Mouse (Mus musculus) midbrain, postnatal 0 days (tissue): ENCODE results near the gene Slc22a12. TPM values are rescaled to one million over a fixed set of nuclear protein-coding genes. Genes with fewer than 3 reads are reported as not detected.

Source experiments
- ATAC-seq: fragments of 200-750 bp; cut with Nextera tagmentation; 2 replicates; pipeline ENCODE4 v1.8.0; 2017; ENCODE audit warnings: moderate number of reproducible peaks, mild to moderate bottlenecking, moderate TSS enrichment, moderate library complexity; ENCODE audit not compliant: low FRiP score
- DNase-seq: peaks from one replicate; pipeline ENCODE4 v3.0.0-alpha.2; 2015; ENCODE audit warnings: low spot score
- H3K27ac ChIP-seq: fragments of 300-500 bp; sonication (generic); 2 replicates; pipeline ENCODE4 v1.5.1; 2014; ENCODE audit warnings: low read depth, mild to moderate bottlenecking, low read length, mixed read lengths
- H3K27me3 ChIP-seq: fragments of 300-500 bp; sonication (generic); 2 replicates; pipeline ENCODE4 v1.6.1; 2014; ENCODE audit warnings: low read length, control low read depth, mixed read lengths; ENCODE audit not compliant: insufficient read depth
- H3K36me3 ChIP-seq: fragments of 300-500 bp; sonication (generic); 2 replicates; pipeline ENCODE4 v1.6.1; 2014; ENCODE audit warnings: low read length, control low read depth, mixed read lengths; ENCODE audit not compliant: insufficient read depth
- H3K4me1 ChIP-seq: fragments of 300-500 bp; sonication (generic); 2 replicates; pipeline ENCODE4 v1.6.1; 2014; ENCODE audit warnings: mild to moderate bottlenecking, control low read depth, antibody characterized with exemption, low read length, mixed read lengths; ENCODE audit not compliant: insufficient read depth
- H3K4me2 ChIP-seq: fragments of 300-500 bp; sonication (generic); 2 replicates; pipeline ENCODE4 v1.6.1; 2014; ENCODE audit warnings: low read depth, mild to moderate bottlenecking, low read length, mixed read lengths; ENCODE audit not compliant: poor library complexity, severe bottlenecking
- H3K4me3 ChIP-seq: fragments of 300-500 bp; sonication (generic); 2 replicates; pipeline ENCODE4 v1.5.1; 2014; ENCODE audit warnings: low read depth, mild to moderate bottlenecking, low read length, moderate library complexity
- H3K9ac ChIP-seq: fragments of 300-500 bp; sonication (generic); replicated peaks from 2 replicates; pipeline ENCODE4 v1.6.1; 2014; ENCODE audit warnings: mild to moderate bottlenecking, low read length, moderate library complexity, mixed read lengths; ENCODE audit not compliant: poor library complexity, severe bottlenecking
- H3K9me3 ChIP-seq: fragments of 300-500 bp; sonication (generic); 2 replicates; pipeline ENCODE4 v1.6.1; 2016; ENCODE audit warnings: low read length, control low read depth
- CTCF ChIP-seq: IDR thresholded peaks from 2 replicates; pipeline ENCODE4 v1.5.1; 2016; ENCODE audit warnings: antibody characterized with exemption, mild to moderate bottlenecking
- WGBS: fragments of 180-500 bp; shearing (Covaris S2); extraction: QIAGEN DNeasy Blood & Tissue Kit; methylation state at CpG from one replicate; pipeline ENCODE4 v1.1.7; 2014; 5-methylcytosine and 5-hydroxymethylcytosine counted together
- polyA plus RNA-seq: library from polyadenylated mRNA; unstranded; fragments of >200 nt; fragmentation: Nextera tagmentation; extraction: Ambion mirVana; gene quantifications from 2 replicates; pipeline ENCODE4 v1.2.1, GENCODE M21; 2015
- total RNA-seq: library from RNA; depleted of rRNA; stranded (reverse); fragments of >200 nt; gene quantifications from 2 replicates; pipeline ENCODE4 v1.2.3, GENCODE M21; 2014

Gene Slc22a12
- total and polyA plus RNA-seq, 2 experiments from 2014 or later: 0.57 to 0.71 TPM

DNA sequence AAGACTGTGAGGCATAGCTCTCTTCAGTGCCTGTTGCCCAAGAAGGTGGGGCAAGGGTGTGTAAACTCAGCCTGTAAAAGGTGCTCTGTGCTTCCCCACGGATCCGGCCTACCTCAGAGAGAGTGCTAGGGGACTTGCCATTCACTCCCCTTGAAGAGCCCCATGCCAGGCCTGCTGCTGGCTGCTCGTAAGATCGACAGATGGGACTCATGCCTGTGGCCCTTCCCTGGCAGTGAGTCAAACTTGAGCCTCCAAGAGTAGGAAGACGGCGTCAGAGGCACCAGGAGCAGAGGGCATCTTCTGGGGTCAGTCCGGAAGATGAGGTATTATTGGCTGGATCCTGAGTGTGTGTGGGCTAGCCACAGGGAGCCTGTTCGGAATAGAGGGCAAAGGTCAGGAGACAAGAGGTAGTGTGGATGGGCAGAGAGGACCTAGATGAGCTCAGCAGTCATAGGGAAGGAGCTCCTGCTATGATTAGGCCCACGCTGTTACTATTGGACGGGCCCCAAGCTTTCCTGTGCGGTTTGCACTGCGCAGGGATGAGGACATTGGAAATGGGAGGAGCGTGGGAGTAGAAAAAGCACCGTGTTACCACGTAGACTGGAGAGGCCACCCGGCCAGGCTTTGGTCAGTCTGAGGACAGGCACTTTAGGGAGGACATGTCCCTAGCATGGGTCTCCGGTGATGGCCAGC is 14.8 kb downstream of the Slc22a12 start:
- H3K36me3 ChIP-seq: peaks cover 42% of the 10 kb centered on the region
- no peak for TF ChIP-seq CTCF
- H3K27me3 ChIP-seq: no peaks in the 10 kb centered on the region
- peaks cover 12% of the 10 kb centered on the region; the same call in 1 of the 2 replicates for H3K4me1 ChIP-seq
- WGBS: 79% methylated on average over 17 of the region's 17 CpGs
- no peak overlapping the region for H3K9ac ChIP-seq
- H3K9me3 ChIP-seq: no peaks in the 10 kb centered on the region
- no peak overlapping the region for H3K4me3 ChIP-seq
- DNase-seq (peak; percentile 68), ATAC-seq (no peak)
- H3K27ac ChIP-seq: 0 out of 2 replicates have a peak overlapping the region, but pooled peaks have one; percentile 12
- H3K4me2 ChIP-seq: no peak overlapping the region

- Histone ChIP-seq H3K36me3 (peaks cover 47% of the 10 kb centered on the region), H3K9me3 (no peaks in the 10 kb centered on the region), H3K4me2 (no peak overlapping the region), H3K4me3 (no peak overlapping the region), H3K4me1 (peaks cover 12% of the 10 kb centered on the region; the same call in 1 of the 2 replicates), H3K27ac (no peak overlapping the region), H3K9ac (no peak overlapping the region), H3K27me3 (no peaks in the 10 kb centered on the region)
- ATAC-seq (no peak), DNase-seq (no peak)
- no peak for TF ChIP-seq CTCF
- 96% methylated on average over 3 of the region's 3 CpGs for WGBS
Observed at GRCm38 (mm10) chr19:6527439-6527838, 15.4 kb downstream of the Slc22a12 start.

- WGBS: 91% methylated on average over 9 of the region's 9 CpGs
- H3K9ac ChIP-seq: no peak overlapping the region
- H3K4me3 ChIP-seq: no peak overlapping the region
- DNase-seq (no peak), ATAC-seq (no peak)
- no peak for TF ChIP-seq CTCF
- no peak overlapping the region for H3K4me2 ChIP-seq
- H3K4me1 ChIP-seq: peaks cover 8% of the 10 kb centered on the region; the same call in 1 of the 2 replicates
- H3K27me3 ChIP-seq: no peaks in the 10 kb centered on the region
- no peaks in the 10 kb centered on the region for H3K9me3 ChIP-seq
- no peak overlapping the region for H3K27ac ChIP-seq
- peaks cover 52% of the 10 kb centered on the region for H3K36me3 ChIP-seq
Observed at GRCm38 (mm10) chr19:6526010-6526409, 16.8 kb downstream of the Slc22a12 start.

DNA sequence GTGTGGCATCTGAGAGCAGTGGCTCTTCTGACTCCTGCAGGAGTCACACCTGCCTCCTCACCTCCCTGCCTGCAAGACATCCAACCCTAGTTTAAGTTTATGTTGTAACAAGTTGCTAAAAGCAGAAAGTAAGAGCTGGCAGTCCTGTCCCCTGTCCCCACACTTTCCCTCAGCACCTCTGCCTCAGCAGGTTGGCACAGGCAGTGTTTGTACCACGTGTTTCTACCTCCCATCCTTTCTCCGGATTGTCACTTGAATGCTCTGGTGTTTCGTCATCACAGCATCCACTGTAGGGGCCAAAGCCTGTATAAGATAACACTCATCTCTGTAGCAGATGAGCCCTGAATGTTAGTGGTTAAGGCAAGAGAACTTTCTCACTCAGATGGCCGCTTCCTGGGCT is 17.8 kb downstream of the Slc22a12 start:
- Histone ChIP-seq H3K27ac (no peak overlapping the region), H3K9me3 (no peaks in the 10 kb centered on the region), H3K4me1 (peaks cover 7% of the 10 kb centered on the region; the same call in 1 of the 2 replicates), H3K4me3 (no peak overlapping the region), H3K4me2 (no peak overlapping the region), H3K9ac (no peak overlapping the region), H3K36me3 (peaks cover 60% of the 10 kb centered on the region), H3K27me3 (no peaks in the 10 kb centered on the region)
- ATAC-seq (no peak), DNase-seq (no peak)
- TF ChIP-seq CTCF: no peak
- 79% methylated on average over 4 of the region's 4 CpGs for WGBS

- no peaks in the 10 kb centered on the region for H3K27me3 ChIP-seq
- TF ChIP-seq CTCF: no peak
- H3K4me2 ChIP-seq: no peak overlapping the region
- H3K4me1 ChIP-seq: peaks cover 22% of the 10 kb centered on the region
- H3K4me3 ChIP-seq: no peak overlapping the region
- no peak overlapping the region for H3K9ac ChIP-seq
- 92% methylated on average over 14 of the region's 14 CpGs for WGBS
- H3K36me3 ChIP-seq: peaks cover 70% of the 10 kb centered on the region
- ATAC-seq (no peak), DNase-seq (no peak)
- no peak overlapping the region for H3K27ac ChIP-seq
- H3K9me3 ChIP-seq: no peaks in the 10 kb centered on the region
Observed at GRCm38 (mm10) chr19:6522289-6522688, 20.5 kb downstream of the Slc22a12 start.

DNA sequence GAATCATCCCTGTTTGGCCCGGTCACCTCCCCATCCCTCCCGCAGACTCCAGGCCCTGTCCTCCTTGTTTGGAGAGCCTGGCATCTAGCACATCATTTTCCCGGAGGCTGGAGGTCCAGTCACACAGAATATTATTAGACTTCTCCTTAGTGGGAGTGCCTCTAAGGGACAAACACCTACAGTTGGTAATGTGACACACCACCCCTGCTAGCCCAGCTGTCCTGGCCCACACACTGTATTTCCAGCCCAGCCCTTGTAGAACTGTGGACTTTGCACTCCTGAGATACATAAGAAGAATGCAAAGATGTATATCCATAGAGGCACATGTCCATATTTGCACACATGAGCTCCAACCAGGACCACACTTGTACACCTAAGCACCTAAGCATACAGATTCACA is 21.2 kb downstream of the Slc22a12 start:
- H3K36me3 ChIP-seq: peaks cover 70% of the 10 kb centered on the region

More for the DNA sequence above, 21.2 kb downstream of the Slc22a12 start:
- no peak for ATAC-seq
- no peak for DNase-seq
- Histone ChIP-seq H3K27ac (no peak overlapping the region), H3K4me1 (peaks cover 22% of the 10 kb centered on the region), H3K9me3 (no peaks in the 10 kb centered on the region), H3K4me2 (no peak overlapping the region), H3K27me3 (no peaks in the 10 kb centered on the region), H3K9ac (no peak overlapping the region), H3K4me3 (no peak overlapping the region)
- 90% methylated on average over 3 of the region's 3 CpGs for WGBS
- TF ChIP-seq CTCF: no peak
